Mouse (Mus musculus) gastrocnemius, adult 8-10 months (tissue): Measurements from ENCODE around the gene Arpc3. TPM values are rescaled to one million over a fixed set of nuclear protein-coding genes. Genes with fewer than 3 reads are reported as not detected.
A peak's percentile ranks its signal among the peaks of the same experiment; 100 is the strongest.
"Not testable (repeated sequence)": the region's sequence is repeated elsewhere in the genome, so short reads cannot be mapped to it uniquely, and the experiment has no call there.

ENCODE experiments used
- DNase-seq, 2 experiments: peaks; one replicate each; pipeline ENCODE4 v3.0.0; 2022; ENCODE audit warnings: low spot score in 2 of 2
- total RNA-seq, 4 experiments: library from RNA; stranded (reverse); gene quantifications; 2 replicates each; pipeline ENCODE4 v1.2.4; 2022

The Arpc3 gene
- total RNA-seq, 4 experiments from 2014 or later, result 40.8 to 56.9 (median 49.9) TPM

GRCm38 (mm10) chr5:122397495-122397894 lies 5.8 kb downstream of the Arpc3 start:
- DNase-seq, result no peak

- no peak for DNase-seq
Measured at GRCm38 (mm10) chr5:122399871-122400270, 8.2 kb downstream of the Arpc3 start.

GRCm38 (mm10) chr5:122400628-122401302 lies 9.1 kb downstream of the Arpc3 start:
- DNase-seq, result peak; percentile 47 to 63

GRCm38 (mm10) chr5:122401303-122401640 lies 9.6 kb downstream of the Arpc3 start:
- peak; percentile 47 to 52 for DNase-seq

DNA sequence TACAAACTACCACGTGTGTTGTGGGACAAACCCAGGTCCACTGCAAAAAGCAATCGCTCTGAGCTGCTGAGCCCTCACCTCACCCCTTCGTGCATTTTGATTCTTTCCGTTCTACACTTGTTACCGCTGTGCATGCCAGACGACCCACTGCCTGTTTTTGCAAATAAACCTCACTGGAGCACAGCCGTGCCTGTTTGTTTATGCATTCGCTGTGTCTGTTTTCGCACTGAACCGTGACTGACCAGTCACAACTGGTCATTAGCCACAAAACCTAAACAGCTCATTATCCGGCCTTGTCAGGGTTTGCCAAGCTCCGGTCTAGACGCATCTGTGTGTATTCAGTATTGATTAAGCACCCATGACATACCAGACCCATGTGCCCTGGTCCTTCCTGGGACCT lies 10.5 kb downstream of the Arpc3 start:
- DNase-seq, result no peak

GRCm38 (mm10) chr5:122402772-122403171 lies 11.1 kb downstream of the Arpc3 start:
- DNase-seq, result no peak

DNA sequence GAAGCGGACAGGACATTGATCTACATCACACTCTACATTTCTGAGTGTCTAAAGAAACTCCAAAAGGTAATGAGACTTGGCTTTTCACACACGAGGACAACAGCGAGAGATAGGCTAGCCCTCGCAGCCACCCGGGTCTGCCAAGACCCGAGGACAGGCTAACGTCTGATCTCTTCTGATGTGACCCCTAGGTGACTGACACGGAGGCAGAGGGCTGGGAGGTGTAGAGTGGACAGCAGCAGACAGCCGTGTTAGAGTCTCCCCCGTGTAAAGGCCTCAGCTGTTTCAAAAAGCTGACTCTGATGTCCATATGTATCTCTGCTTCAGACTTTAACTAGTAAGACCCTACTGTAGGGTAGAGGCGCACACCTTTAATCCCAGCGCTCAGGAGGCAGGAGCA lies 11.7 kb downstream of the Arpc3 start:
- DNase-seq, result no peak

GRCm38 (mm10) chr5:122405537-122405936 lies 13.9 kb downstream of the Arpc3 start:
- no peak for DNase-seq

DNA sequence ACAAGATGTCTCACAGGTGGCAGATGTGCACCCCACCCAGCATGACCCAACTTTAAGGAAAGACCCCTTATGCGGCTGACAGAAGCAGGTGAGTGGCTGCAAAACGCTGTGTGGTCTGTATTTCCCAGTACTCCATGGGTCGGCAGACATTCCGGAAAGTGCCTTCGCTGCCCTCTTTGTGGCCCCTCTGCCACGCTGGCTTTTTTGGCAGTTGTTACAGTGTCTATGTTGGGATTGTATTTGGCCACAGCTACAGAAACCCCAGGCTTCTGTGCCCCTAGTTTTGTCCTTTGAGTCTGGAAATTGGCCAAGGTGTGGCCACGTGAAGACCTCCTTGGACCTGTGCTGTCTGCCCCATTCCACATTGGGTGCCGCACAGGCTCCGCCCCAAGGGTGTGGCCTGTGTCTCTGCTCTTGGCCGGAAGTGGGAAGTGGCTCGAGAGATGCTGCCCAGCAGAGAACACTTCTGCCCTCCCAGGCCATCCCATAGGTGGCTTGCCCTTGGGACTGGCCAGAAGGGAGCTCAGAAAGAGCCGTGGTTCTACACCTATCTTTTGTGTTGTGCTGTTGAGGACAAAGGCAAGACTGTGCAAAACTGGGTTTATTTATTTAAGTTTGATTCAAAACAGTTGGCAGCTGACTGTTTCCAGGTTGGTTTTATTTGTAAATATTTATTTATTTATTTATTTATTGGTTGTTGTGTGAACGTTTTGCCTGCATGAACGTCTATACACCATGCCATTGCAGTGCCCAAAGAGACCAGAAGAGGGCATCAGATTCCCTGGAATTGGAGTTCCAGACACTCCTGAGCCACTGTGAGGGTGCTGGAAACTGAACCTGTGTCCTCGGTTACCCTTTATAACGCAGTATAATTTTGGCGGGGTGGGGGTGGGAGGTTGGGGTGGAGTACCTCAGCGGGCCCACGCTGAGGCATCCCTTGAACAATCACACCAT lies 18.3 kb downstream of the Arpc3 start:
- no peak for DNase-seq

DNA sequence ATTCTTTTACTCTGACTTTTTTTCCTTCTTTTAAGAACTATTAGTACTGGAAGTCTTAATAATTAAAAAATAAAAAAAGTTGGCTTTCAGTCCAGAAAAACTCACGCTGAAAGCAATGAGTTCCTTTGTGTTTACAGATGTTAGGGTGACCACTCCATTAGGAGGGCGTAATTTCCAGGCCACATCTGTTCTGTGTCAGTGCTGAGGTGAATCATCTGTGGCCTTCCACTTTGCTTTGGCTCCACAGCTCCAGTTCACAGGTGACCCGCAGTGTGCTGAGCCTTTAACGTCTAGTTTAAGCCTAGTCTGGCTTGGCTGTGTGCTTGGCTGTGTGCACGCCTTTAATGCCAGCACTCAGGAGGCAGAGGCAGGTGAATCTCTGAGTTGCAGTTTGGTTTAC lies 20.2 kb downstream of the Arpc3 start:
- no peak for DNase-seq

DNA sequence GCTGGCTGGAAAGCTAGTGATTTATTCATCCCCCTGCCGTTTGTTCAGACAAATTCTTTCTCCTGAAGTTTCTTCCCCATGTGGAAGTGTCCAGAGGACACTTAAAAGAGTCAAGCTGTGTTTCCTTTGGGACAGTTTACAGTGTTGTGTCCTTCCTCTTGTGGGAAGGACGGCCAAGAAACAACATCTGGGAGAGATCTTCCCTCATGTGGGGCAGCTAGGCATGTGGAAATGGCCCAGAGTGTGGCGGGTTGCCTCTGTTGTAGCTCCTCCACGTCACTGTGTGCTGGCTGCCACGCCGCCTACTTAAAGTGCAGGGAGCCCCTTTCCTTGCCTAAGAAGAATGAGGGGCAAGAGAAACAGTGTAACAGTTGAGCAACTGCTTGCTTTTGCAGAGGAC lies 21.1 kb downstream of the Arpc3 start:
- no peak for DNase-seq

DNA sequence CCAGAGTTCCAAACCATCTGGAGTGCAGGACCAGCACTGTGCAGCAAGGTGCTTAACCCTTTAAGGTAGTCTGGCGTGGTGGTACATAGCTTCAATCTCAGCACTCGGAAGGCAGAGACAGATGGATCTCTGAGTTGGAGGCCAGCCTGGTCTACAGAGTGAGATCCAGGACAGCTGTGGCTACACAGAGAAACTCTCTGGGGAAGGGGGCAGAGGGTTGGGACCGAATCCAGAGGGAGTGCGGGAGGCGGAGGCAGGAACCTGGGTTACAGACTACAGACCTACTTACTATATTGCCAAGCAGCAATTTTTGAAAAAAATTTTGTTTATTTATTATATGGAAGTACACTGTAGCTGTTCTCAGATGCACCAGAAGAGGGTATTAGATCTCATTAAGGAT lies 22.7 kb downstream of the Arpc3 start:
- no peak for DNase-seq

DNA sequence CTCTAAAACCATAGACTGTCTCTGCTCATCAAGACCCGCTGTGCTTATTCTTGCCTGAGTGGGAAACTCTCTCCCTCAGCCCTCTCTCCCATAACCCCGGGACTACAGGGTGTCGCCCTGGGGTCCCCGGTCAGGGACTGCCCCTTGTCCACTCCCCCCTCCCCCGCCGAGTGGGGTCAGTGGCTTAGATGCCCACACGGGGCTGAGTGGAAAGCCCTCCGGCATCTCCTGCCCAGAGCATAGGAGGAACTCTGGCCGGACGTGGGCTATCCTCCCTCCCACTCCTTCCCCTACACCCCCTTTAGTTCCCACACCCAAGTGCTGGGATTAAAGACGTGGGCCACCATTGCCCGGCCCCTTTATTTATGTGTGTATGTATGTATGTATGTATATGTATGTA lies 23.8 kb downstream of the Arpc3 start:
- no peak for DNase-seq

DNA sequence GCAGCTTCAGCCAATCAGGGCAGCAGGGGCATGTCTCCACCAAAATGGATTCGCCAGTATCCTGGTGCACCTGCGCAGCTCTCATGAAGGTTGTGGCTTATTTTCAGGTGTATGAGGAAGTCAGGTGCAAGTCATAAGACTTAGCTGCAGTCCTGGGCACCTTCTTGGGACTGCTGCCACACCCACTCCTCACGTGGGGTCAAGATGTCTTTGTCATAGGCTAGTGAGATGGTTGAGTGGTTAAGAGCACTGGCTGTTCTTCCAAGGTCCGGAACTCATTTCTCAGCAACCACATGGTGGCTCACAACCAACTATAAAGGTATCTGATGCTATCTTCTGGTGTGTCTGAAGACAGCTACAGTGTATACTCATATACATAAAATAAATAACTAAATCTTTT lies 29.0 kb downstream of the Arpc3 start:
- DNase-seq, result not testable (repeated sequence)

GRCm38 (mm10) chr5:122421271-122422068 lies 29.8 kb downstream of the Arpc3 start, which contains the start of gene Anapc7:
Anapc7 (plus strand) TSS chr5:122421693.
- DNase-seq, result no peak

DNA sequence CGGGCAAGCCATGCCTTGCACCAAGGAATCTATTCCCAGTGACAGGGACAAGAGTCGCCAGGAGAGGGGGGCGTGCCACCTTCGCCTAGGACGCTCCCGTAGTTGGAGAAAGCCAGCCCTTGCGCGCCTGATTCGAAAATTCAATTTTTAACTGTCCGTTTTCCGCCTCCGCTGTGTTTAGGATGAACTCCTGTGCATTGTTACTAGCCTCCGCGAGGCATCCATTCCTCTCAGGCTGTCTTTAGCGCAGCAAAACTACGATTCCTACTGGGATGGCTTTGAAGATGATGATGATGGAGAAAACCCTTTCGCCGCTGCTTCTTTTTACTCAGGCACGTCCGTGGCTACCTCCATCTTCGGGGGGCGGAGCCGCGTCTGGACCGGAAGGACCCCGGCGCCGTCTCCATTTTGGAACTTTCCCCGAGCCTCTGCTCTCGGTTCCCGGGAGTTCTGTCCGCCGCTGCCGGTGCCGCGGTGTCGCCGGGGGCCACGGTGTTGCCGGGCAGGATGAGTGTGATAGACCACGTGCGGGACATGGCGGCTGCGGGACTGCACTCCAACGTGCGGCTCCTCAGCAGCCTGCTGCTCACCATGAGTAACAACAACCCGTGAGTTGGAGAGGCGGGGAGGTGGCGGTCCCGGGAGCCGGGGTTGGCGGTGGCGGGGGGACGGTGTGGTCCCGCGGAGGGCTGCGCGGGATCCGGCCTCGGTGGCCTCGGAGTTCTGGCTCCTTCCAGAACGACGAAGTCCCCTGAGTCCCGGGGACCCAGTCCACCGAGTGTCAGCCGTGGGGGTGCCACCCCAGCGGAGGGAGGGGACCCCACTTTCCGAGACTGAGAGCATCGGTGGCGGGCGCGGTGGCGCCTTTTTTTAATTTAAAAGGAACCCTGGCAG lies 30.6 kb downstream of the Arpc3 start:
- DNase-seq, result peak; percentile 76 to 83

GRCm38 (mm10) chr5:122423083-122423482 lies 31.4 kb downstream of the Arpc3 start:
- DNase-seq, result no peak

GRCm38 (mm10) chr5:122425550-122425949 lies 33.9 kb downstream of the Arpc3 start:
- no peak for DNase-seq

DNA sequence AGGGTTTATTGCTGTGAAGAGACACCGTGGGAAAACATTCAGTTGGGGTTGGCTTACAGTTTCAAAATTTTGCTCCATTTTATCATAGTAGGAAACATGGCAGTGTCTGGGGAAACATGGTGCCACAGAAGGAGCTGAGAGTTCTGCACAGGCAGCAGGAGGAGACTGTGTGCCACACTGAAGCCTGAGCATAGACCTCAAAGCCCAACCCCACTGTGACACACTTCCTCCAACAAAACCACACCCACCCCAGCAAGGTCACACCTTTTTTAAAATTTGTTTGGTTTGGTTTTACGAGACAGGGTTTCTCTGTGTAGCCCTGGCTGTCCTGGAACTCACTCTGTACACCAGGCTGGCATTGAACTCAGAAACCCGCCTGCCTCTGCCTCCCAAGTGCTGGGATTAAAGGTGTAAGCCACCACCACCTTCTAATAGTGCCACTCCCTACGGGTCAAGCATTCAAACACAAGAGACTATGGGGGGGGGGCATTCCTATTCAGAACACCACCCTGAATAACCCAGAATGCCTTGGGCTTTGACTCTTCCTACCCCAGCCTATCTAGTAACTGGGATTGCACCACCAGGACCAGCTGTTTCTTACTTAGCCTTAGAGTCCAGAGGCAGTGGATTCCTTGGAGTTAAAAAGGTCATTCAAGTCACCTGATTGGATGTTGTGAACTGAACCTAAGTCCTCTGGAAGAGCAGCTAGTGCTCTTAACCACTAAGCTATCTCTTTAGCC lies 38.5 kb downstream of the Arpc3 start:
- no peak for DNase-seq

DNA sequence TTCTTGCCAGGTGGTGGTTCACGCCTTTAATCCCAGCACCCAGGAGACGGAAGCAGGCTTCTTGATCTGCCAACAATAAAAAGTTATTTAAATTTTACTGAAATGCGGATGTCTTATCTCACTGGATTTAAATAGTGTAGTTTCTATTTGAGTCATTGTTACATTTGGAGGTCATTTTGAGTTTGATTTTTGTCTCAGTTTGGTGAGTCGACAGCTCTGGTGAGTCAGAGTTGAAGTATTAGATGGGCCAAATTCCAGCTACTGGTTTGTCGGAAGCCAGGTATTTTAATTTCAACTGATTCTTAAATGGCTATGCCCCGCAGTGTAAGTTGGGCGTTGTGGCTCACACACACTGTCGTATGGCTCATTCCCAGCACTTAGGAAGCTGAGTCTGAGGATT lies 39.5 kb downstream of the Arpc3 start:
- no peak for DNase-seq
